Mouse (Mus musculus) left cerebral cortex, postnatal 4 days (tissue): Measurements from ENCODE around the gene Ndufab1. TPM values are rescaled to one million over a fixed set of nuclear protein-coding genes. Genes with fewer than 3 reads are reported as not detected.
A peak's percentile ranks its signal among the peaks of the same experiment; 100 is the strongest.

Source experiments
- DNase-seq: peaks from one replicate; pipeline ENCODE4 v3.0.0-alpha.2; 2022
- intact Hi-C: fragments of 180-260 bp; cut with DNase I; formaldehyde crosslinking; loops from one replicate; pipeline ENCODE4 v1.15.1; 2025
- total RNA-seq, 2 experiments: library from RNA; stranded (reverse); gene quantifications; 2 replicates each; pipeline ENCODE4 v1.2.3; 2021

Gene Ndufab1
- total RNA-seq, 2 experiments from 2014 or later: 202 to 220 TPM

- intact Hi-C loops: loop anchor here (10.0 kb wide), 1 partner anchor 63 kb away; no protein-coding TSS in a partner anchor
- no peak for DNase-seq
Measured at GRCm38 (mm10) chr7:122067517-122068381, 33.9 kb downstream of the Ndufab1 start.

- DNase-seq: peak; percentile 97
- intact Hi-C loops: loop anchor here (10.0 kb wide), 1 partner anchor 62 kb away; no protein-coding TSS in a partner anchor
Measured at GRCm38 (mm10) chr7:122066945-122067516, 34.7 kb downstream of the Ndufab1 start, which contains the start of the genes Ubfd1 and Ears2. Gene Ubfd1 (plus strand): TSS chr7:122067175. Gene Ears2 (minus strand): TSS chr7:122067263.

GRCm38 (mm10) chr7:122066102-122066944 is 35.4 kb downstream of the Ndufab1 start:
- intact Hi-C loops: loop anchor here (10.0 kb wide), 1 partner anchor 62 kb away; no protein-coding TSS in a partner anchor
- no peak for DNase-seq

GRCm38 (mm10) chr7:122065656-122066055 is 36.0 kb downstream of the Ndufab1 start:
- intact Hi-C loops: loop anchor here (10.0 kb wide), 1 partner anchor 61 kb away; no protein-coding TSS in a partner anchor

GRCm38 (mm10) chr7:122056633-122057032 is 45.1 kb downstream of the Ndufab1 start:
- no peak for DNase-seq
- intact Hi-C loops: no loop called here

More at GRCm38 (mm10) chr7:122065656-122066055, 36.0 kb downstream of the Ndufab1 start:
- DNase-seq: no peak

- intact Hi-C loops: no loop called here
- DNase-seq: no peak
Measured at GRCm38 (mm10) chr7:122050834-122051233, 50.9 kb downstream of the Ndufab1 start.

GRCm38 (mm10) chr7:122048191-122048590 is 53.5 kb downstream of the Ndufab1 start:
- intact Hi-C loops: no loop called here
- no peak for DNase-seq

GRCm38 (mm10) chr7:122046813-122047212 is 54.9 kb downstream of the Ndufab1 start:
- intact Hi-C loops: no loop called here
- DNase-seq: no peak

GRCm38 (mm10) chr7:122045711-122046110 is 56.0 kb downstream of the Ndufab1 start:
- intact Hi-C loops: no loop called here

GRCm38 (mm10) chr7:122045181-122045634 is 56.5 kb downstream of the Ndufab1 start:
- no peak for DNase-seq
- intact Hi-C loops: no loop called here

More at GRCm38 (mm10) chr7:122045711-122046110, 56.0 kb downstream of the Ndufab1 start:
- no peak for DNase-seq

GRCm38 (mm10) chr7:122044106-122044505 is 57.6 kb downstream of the Ndufab1 start:
- no peak for DNase-seq
- intact Hi-C loops: no loop called here

Other genes with a start within 250 kb of the Ndufab1 start
- gene Scnn1b, start 236.8 kb downstream of the Ndufab1 start, total RNA-seq: under 1 TPM in 1 of 2 experiments, not detected in 1; 0.22 TPM
- 10 to 100 TPM; 24.5 to 26.2 TPM for gene Cog7, start 120.2 kb downstream of the Ndufab1 start, total RNA-seq
- 10 to 100 TPM; 57.3 to 57.4 TPM for gene Gga2, start 80.7 kb downstream of the Ndufab1 start, total RNA-seq
- 10 to 100 TPM; 82.6 to 87.1 TPM for gene Ubfd1, start 34.7 kb downstream of the Ndufab1 start, total RNA-seq
- gene Ears2, start 34.6 kb downstream of the Ndufab1 start, total RNA-seq: 1 to 10 TPM; 8.9 to 9.8 TPM
- 1 to 10 TPM; 2.8 to 3.8 TPM for gene Palb2, start 31.1 kb upstream of the Ndufab1 start, total RNA-seq
- gene Dctn5, start 31.2 kb upstream of the Ndufab1 start, total RNA-seq: 10 to 100 TPM; 96.5 to 96.6 TPM
- 1 to 10 TPM; 6.2 to 6.5 TPM for gene Plk1, start 57.6 kb upstream of the Ndufab1 start, total RNA-seq
- 1 to 10 TPM; 2.8 to 3.1 TPM for gene Ern2, start 84.3 kb upstream of the Ndufab1 start, total RNA-seq
- 1 to 10 TPM; 1.2 to 1.9 TPM for gene Chp2, start 117.6 kb upstream of the Ndufab1 start, total RNA-seq
- 100 to 1,000 TPM; 365 to 390 TPM for gene Prkcb, start 186.9 kb upstream of the Ndufab1 start, total RNA-seq